Mouse (Mus musculus) embryonic facial prominence, embryonic 11.5 days (tissue): ENCODE results near the gene Gm29609. TPM values are rescaled to one million over a fixed set of nuclear protein-coding genes. Genes with fewer than 3 reads are reported as not detected.

Experiments used
- ATAC-seq: fragments of 200-750 bp; cut with Nextera tagmentation; replicated peaks from 2 replicates; pipeline ENCODE4 v1.8.0; 2017; ENCODE audit warnings: low read depth; ENCODE audit not compliant: insufficient number of reproducible peaks, low FRiP score, low TSS enrichment
- DNase-seq: peaks from one replicate; pipeline ENCODE4 v3.0.0-alpha.2; 2015; ENCODE audit warnings: low spot score
- H3K27ac ChIP-seq: fragments of 300-500 bp; sonication (generic); replicated peaks from 2 replicates; pipeline ENCODE4 v1.5.1; 2014; ENCODE audit warnings: mild to moderate bottlenecking, low read depth, low read length, control low read depth
- H3K27me3 ChIP-seq: fragments of 300-500 bp; sonication (generic); 2 replicates; pipeline ENCODE4 v1.6.1; 2014; ENCODE audit warnings: mild to moderate bottlenecking, low read length, moderate library complexity, mixed read lengths; ENCODE audit not compliant: control insufficient read depth, insufficient read depth
- H3K36me3 ChIP-seq: fragments of 300-500 bp; sonication (generic); replicated peaks from 2 replicates; pipeline ENCODE4 v1.6.1; 2014; ENCODE audit warnings: low read depth, mild to moderate bottlenecking, low read length, moderate library complexity, mixed read lengths; ENCODE audit not compliant: control insufficient read depth, insufficient read depth
- H3K4me1 ChIP-seq: fragments of 300-500 bp; sonication (generic); 2 replicates; pipeline ENCODE4 v1.6.1; 2014; ENCODE audit warnings: low read length, mixed read lengths; ENCODE audit not compliant: control insufficient read depth, insufficient read depth
- H3K4me2 ChIP-seq: fragments of 300-500 bp; sonication (generic); 2 replicates; pipeline ENCODE4 v1.6.1; 2014; ENCODE audit warnings: low read depth, mild to moderate bottlenecking, control low read depth, low read length, moderate library complexity
- H3K4me3 ChIP-seq: fragments of 300-500 bp; sonication (generic); 2 replicates; pipeline ENCODE4 v1.5.1; 2014; ENCODE audit warnings: low read depth, low read length, control low read depth
- H3K9ac ChIP-seq: fragments of 300-500 bp; sonication (generic); replicated peaks from 2 replicates; pipeline ENCODE4 v1.6.1; 2014; ENCODE audit warnings: mild to moderate bottlenecking, control low read depth, low read length
- H3K9me3 ChIP-seq: fragments of 300-500 bp; sonication (generic); replicated peaks from 2 replicates; pipeline ENCODE4 v1.6.1; 2016; ENCODE audit warnings: mild to moderate bottlenecking, low read length, inconsistent platforms, mixed read lengths; ENCODE audit not compliant: control insufficient read depth
- WGBS: fragments of 180-500 bp; shearing (Covaris S2); extraction: QIAGEN DNeasy Blood & Tissue Kit; methylation state at CpG from one replicate; pipeline ENCODE4 v1.1.7; 2014; 5-methylcytosine and 5-hydroxymethylcytosine counted together
- polyA plus RNA-seq: library from polyadenylated mRNA; unstranded; fragments of >200 nt; fragmentation: Nextera tagmentation; extraction: Ambion mirVana; gene quantifications from 2 replicates; pipeline ENCODE4 v1.2.1, GENCODE M21; 2014

Gene Gm29609
- polyA plus RNA-seq, 1 experiment from 2014 or later, result 1.3 TPM

DNA sequence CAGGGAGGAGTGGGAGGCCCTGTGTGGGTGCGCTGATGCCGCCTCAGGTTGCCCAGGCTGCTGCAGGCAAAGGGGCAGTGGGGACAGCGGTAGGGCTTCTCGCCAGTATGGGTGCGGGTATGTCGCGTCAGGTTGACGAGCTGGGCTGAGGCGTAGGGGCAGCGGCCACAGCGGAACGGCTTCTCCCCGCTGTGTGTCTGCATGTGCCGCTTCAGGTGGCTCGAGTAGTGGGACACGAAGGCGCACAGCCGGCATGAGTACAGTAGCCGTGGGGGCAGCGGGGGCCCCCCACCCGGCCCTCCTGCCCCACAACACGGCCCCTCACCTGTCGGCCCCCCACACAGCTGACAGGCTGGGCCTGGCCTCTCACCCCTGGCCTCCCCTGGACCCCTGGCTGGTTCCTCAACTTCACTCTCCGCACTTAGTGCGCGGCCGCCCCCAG is 20.6 kb upstream of the Gm29609 start:
- Histone ChIP-seq H3K4me3 (no peak overlapping the region), H3K27ac (no peak overlapping the region), H3K4me2 (no peak overlapping the region; the same call in 1 of the 2 replicates), H3K9me3 (peaks cover 5% of the 10 kb centered on the region), H3K27me3 (no peaks in the 10 kb centered on the region), H3K4me1 (no peaks in the 10 kb centered on the region), H3K9ac (no peak overlapping the region; the same call in 1 of the 2 replicates), H3K36me3 (peaks cover 37% of the 10 kb centered on the region)
- ATAC-seq (no peak), DNase-seq (no peak)
- WGBS, result 91% methylated on average over 27 of the region's 27 CpGs

GRCm38 (mm10) chr5:31199893-31200292 is 20.2 kb upstream of the Gm29609 start:
- DNase-seq, result no peak
- no peak overlapping the region for H3K4me2 ChIP-seq
- no peak overlapping the region for H3K27ac ChIP-seq
- peaks cover 5% of the 10 kb centered on the region for H3K9me3 ChIP-seq
- H3K4me3 ChIP-seq, result no peak overlapping the region
- H3K9ac ChIP-seq, result no peak overlapping the region; the same call in 1 of the 2 replicates
- peaks cover 37% of the 10 kb centered on the region for H3K36me3 ChIP-seq
- H3K27me3 ChIP-seq, result no peaks in the 10 kb centered on the region
- WGBS, result 89% methylated on average over 9 of the region's 9 CpGs
- no peak for ATAC-seq
- no peaks in the 10 kb centered on the region for H3K4me1 ChIP-seq

DNA sequence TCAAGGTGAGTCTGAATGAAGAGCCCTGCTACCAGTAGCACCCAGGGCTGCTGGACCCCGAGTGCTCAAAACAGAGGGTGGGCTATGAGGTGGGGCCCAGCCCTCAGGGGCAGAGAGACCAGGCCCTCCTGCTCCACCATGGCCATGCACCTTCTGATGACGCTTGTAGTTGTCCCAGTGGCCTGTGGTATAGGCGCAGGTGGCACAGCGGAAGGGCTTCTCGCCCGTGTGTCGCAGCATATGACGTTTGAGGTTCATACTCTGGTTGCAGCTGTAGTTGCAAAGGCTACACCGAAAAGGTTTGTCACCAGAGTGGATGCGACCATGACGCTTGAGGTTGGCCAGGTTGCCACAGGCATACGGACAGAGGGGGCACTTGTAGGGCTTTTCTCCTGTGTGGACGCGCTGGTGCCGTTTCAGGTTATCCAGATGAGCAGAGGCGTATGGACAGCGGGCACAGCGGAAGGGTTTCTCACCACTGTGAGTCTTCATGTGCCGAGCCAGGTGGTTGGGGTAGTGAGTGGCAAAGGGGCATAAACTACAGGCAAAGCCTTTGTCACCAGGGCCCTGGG is 19.7 kb upstream of the Gm29609 start:
- Histone ChIP-seq H3K27me3 (no peaks in the 10 kb centered on the region), H3K4me1 (no peaks in the 10 kb centered on the region), H3K9ac (no peak overlapping the region), H3K9me3 (peaks cover 5% of the 10 kb centered on the region), H3K4me2 (no peak overlapping the region), H3K36me3 (peaks cover 37% of the 10 kb centered on the region), H3K4me3 (no peak overlapping the region), H3K27ac (no peak overlapping the region)
- ATAC-seq (no peak), DNase-seq (no peak)
- WGBS, result 93% methylated on average over 19 of the region's 19 CpGs

DNA sequence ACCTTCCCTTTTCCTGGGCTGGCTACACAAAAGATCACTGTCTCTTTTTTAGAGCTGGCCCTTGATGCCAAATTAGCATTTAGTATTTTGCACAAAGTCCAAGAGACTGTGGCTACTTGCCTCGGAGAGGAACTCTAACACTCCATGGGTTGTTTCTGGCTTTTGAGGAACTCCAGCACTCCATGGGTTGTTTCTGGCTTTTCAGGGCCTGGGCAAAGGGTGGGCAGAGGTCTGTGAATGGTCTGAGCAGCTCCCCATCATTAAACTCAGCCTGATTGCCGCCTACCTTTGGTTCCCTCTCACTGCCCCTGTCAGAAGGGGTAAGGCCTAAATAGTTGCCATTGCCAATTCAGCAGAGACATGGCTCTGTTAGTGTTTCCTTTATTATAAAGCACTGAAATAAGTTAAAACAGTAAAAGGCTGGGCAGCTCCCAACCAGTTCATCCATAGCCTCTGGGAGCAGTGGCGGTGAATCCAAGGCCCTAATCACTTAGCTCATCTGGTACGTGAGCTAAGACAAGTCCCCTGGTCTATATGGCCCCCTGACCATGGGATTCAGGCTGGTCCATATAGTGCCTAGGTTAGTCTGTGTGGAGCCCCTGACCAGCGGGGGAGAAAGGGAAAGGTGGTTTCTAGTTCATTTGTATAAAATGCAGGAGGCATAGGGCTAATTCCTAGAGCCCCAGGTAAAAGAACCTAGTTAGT is 19.1 kb upstream of the Gm29609 start:
- ATAC-seq (no peak), DNase-seq (no peak)
- H3K27ac ChIP-seq, result no peak overlapping the region
- H3K4me2 ChIP-seq, result no peak overlapping the region
- H3K9me3 ChIP-seq, result peaks cover 5% of the 10 kb centered on the region
- no peak overlapping the region for H3K9ac ChIP-seq
- peaks cover 34% of the 10 kb centered on the region for H3K36me3 ChIP-seq
- H3K4me3 ChIP-seq, result no peak overlapping the region
- H3K4me1 ChIP-seq, result no peaks in the 10 kb centered on the region
- WGBS, result 87% methylated on average over 5 of the region's 5 CpGs
- no peaks in the 10 kb centered on the region for H3K27me3 ChIP-seq

DNA sequence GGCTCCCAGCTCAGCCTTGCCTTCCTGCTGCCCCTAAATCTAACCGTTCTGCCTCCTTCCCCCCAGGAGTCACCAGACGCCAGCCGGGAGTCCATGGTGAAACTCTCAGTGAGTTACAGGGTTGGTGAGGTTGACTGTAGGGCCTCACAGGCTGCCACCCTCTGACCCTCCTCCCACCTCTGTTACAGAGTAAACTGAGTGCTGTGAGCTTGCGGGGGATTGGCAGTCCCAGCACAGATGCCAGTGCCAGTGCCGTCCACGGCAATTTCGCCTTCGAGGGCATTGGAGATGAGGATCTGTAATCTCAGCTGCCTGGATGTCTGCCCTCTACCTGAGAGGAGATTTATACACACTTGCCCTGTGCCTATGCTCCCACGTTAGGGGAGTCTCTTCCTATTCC is 18.5 kb upstream of the Gm29609 start:
- ATAC-seq, result no peak
- Histone ChIP-seq H3K4me3 (no peak overlapping the region), H3K4me1 (no peaks in the 10 kb centered on the region), H3K4me2 (no peak overlapping the region), H3K27ac (no peak overlapping the region), H3K36me3 (peaks cover 32% of the 10 kb centered on the region), H3K27me3 (no peaks in the 10 kb centered on the region), H3K9me3 (peaks cover 5% of the 10 kb centered on the region), H3K9ac (no peak overlapping the region)
- DNase-seq, result no peak
- 89% methylated on average over 9 of the region's 9 CpGs for WGBS

- H3K4me3 ChIP-seq, result no peak overlapping the region
- H3K27ac ChIP-seq, result no peak overlapping the region
- WGBS, result 89% methylated on average over 12 of the region's 12 CpGs
- DNase-seq (no peak), ATAC-seq (no peak)
- H3K4me1 ChIP-seq, result no peaks in the 10 kb centered on the region
- H3K9ac ChIP-seq, result no peak overlapping the region
- peaks cover 5% of the 10 kb centered on the region for H3K9me3 ChIP-seq
- H3K36me3 ChIP-seq, result peaks cover 27% of the 10 kb centered on the region
- H3K27me3 ChIP-seq, result no peaks in the 10 kb centered on the region
- H3K4me2 ChIP-seq, result no peak overlapping the region
Observed at GRCm38 (mm10) chr5:31197072-31197471, 17.4 kb upstream of the Gm29609 start.

DNA sequence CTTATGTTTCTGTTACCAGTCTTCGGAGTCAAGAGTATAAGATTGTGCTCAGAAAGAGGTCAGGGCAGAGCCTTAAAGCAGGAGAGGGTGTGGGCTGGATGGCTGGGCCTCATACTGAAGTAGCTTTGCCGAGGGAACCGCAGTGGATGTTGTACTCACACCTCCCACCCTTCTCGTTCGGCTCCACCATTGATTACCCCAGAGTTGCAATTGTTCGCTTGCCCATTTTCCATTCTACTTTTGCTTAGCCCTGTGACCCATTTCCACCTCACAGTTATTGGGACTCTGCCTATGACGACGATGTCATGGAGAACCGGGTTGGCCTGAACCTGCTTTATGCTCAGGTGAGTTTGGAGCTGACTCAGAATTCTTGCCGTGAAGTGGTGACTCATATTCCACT is 16.5 kb upstream of the Gm29609 start:
- peaks cover 5% of the 10 kb centered on the region for H3K9me3 ChIP-seq
- no peak for ATAC-seq
- H3K27me3 ChIP-seq, result no peaks in the 10 kb centered on the region
- H3K4me2 ChIP-seq, result no peak overlapping the region
- DNase-seq, result no peak
- H3K36me3 ChIP-seq, result peaks cover 27% of the 10 kb centered on the region
- 95% methylated on average over 10 of the region's 10 CpGs for WGBS
- H3K4me3 ChIP-seq, result no peak overlapping the region
- no peak overlapping the region for H3K27ac ChIP-seq
- H3K4me1 ChIP-seq, result 0 out of 2 replicates have a peak, but pooled peaks cover 2% of the 10 kb centered on the region
- H3K9ac ChIP-seq, result no peak overlapping the region

DNA sequence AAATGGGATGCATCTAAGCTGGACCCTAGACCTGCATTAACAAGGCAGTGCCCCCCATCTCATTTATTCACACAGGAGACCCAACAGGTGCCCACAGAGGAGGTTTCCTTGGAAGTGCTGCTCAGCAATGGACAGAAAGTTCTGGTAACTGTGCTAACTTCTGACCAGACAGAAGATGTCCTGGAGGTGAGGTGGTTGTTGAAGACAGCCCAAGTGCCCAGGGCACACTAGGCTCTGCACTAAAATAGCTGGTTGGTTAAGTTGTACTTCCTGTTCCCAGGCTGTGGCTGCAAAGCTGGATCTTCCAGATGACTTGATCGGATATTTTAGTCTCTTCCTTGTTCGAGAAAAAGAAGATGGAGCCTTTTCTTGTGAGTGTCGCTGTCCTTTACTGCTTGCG is 16.0 kb upstream of the Gm29609 start:
- no peak overlapping the region for H3K9ac ChIP-seq
- H3K4me1 ChIP-seq, result 0 out of 2 replicates have a peak, but pooled peaks cover 2% of the 10 kb centered on the region
- DNase-seq (no peak), ATAC-seq (no peak)
- no peak overlapping the region for H3K4me3 ChIP-seq
- no peak overlapping the region for H3K27ac ChIP-seq
- H3K4me2 ChIP-seq, result no peak overlapping the region
- peaks cover 5% of the 10 kb centered on the region for H3K9me3 ChIP-seq
- WGBS, result 94% methylated on average over 4 of the region's 4 CpGs
- H3K27me3 ChIP-seq, result no peaks in the 10 kb centered on the region
- H3K36me3 ChIP-seq, result peaks cover 27% of the 10 kb centered on the region
